Mouse (Mus musculus) CH12.LX (cell line): Measurements from ENCODE around the gene 1700037C18Rik. TPM values are rescaled to one million over a fixed set of nuclear protein-coding genes. Genes with fewer than 3 reads are reported as not detected.

Source experiments
- DNase-seq: peaks from one replicate; pipeline ENCODE4 v3.0.0-alpha.2; 2013; ENCODE audit errors: extremely low read depth
- H3K27ac ChIP-seq: 2 replicates; pipeline ENCODE4 v1.5.1; 2012; ENCODE audit warnings: low read depth, mild to moderate bottlenecking, control low read depth, moderate library complexity; ENCODE audit not compliant: insufficient read depth
- H3K27me3 ChIP-seq: replicated peaks from 2 replicates; pipeline ENCODE3; 2012; ENCODE audit warnings: inconsistent platforms
- H3K36me3 ChIP-seq, 2 experiments: replicated peaks in 1 of 2; 2 replicates each; pipeline versions ENCODE3 to v1.6.1; 2012; ENCODE audit warnings: inconsistent platforms in 1 of 2, low read length in 1 of 2, mild to moderate bottlenecking in 1 of 2, mixed read lengths in 1 of 2, moderate library complexity in 1 of 2; ENCODE audit not compliant: control insufficient read depth in 1 of 2, insufficient read depth in 1 of 2
- H3K4me1 ChIP-seq, 2 experiments: 2 replicates each; pipeline ENCODE4 v1.6.1; 2012; ENCODE audit warnings: inconsistent platforms in 1 of 2, moderate library complexity in 1 of 2; ENCODE audit not compliant: insufficient read depth in 2 of 2, control insufficient read depth in 1 of 2
- H3K4me2 ChIP-seq: 2 replicates; pipeline ENCODE4 v1.6.1; 2012; ENCODE audit warnings: low read depth, mild to moderate bottlenecking, control low read depth; ENCODE audit not compliant: poor library complexity, insufficient read depth, severe bottlenecking
- H3K4me3 ChIP-seq, 3 experiments: fragments of 150-350 bp in 1 of 3; sonication (generic) in 1 of 3; replicated peaks in 1 of 3; 2 replicates each; pipeline versions ENCODE3 to v1.5.1; 2011 to 2012; ENCODE audit warnings: low read depth in 2 of 3, low read length in 2 of 3, mild to moderate bottlenecking in 2 of 3, moderate library complexity in 2 of 3, control low read depth in 1 of 3, improper control_type of control experiment in 1 of 3, inconsistent platforms in 1 of 3, mixed read lengths in 1 of 3; ENCODE audit not compliant: poor library complexity in 1 of 3
- H3K79me2 ChIP-seq: replicated peaks from 2 replicates; pipeline ENCODE4 v1.6.1; 2012; ENCODE audit warnings: mild to moderate bottlenecking, moderate library complexity; ENCODE audit not compliant: control insufficient read depth, poor library complexity, insufficient read depth, severe bottlenecking; ENCODE audit errors: extremely low read depth
- H3K9ac ChIP-seq: 2 replicates; pipeline ENCODE4 v1.6.1; 2012; ENCODE audit warnings: low read depth, mild to moderate bottlenecking, control low read depth, moderate library complexity; ENCODE audit not compliant: insufficient read depth
- H3K9me3 ChIP-seq: replicated peaks from 2 replicates; pipeline ENCODE3; 2012; ENCODE audit warnings: low read length, inconsistent platforms, mixed read lengths
- BHLHE40 ChIP-seq: IDR thresholded peaks from 2 replicates; pipeline ENCODE4 v1.6.1; 2011; ENCODE audit warnings: mild to moderate bottlenecking, low read depth, low read length, improper control_type of control experiment
- CHD1 ChIP-seq: IDR thresholded peaks from 2 replicates; pipeline ENCODE4 v1.6.1; 2012; ENCODE audit warnings: low read depth, low read length, improper control_type of control experiment, inconsistent platforms
- CHD2 ChIP-seq: IDR thresholded peaks from 2 replicates; pipeline ENCODE4 v1.6.1; 2011; ENCODE audit warnings: low read length, improper control_type of control experiment
- E2F4 ChIP-seq: IDR thresholded peaks from 2 replicates; pipeline ENCODE4 v1.6.1; 2011; ENCODE audit warnings: low read depth, low read length, improper control_type of control experiment; ENCODE audit not compliant: insufficient replicate concordance
- EP300 ChIP-seq: IDR thresholded peaks from 2 replicates; pipeline ENCODE4 v1.6.1; 2011; ENCODE audit warnings: low read length, improper control_type of control experiment
- HCFC1 ChIP-seq: IDR thresholded peaks from 2 replicates; pipeline ENCODE4 v1.6.1; 2012; ENCODE audit warnings: low read depth, mild to moderate bottlenecking, inconsistent platforms, low read length, improper control_type of control experiment
- IRF4 ChIP-seq: IDR thresholded peaks from 2 replicates; pipeline ENCODE4 v1.6.1; 2014; ENCODE audit warnings: low read depth, mild to moderate bottlenecking, inconsistent platforms, low read length, improper control_type of control experiment
- KAT2A ChIP-seq: IDR thresholded peaks from 2 replicates; pipeline ENCODE4 v1.6.1; 2012; ENCODE audit warnings: low read length, improper control_type of control experiment, inconsistent platforms; ENCODE audit not compliant: insufficient replicate concordance
- MAFK ChIP-seq: IDR thresholded peaks from 2 replicates; pipeline ENCODE4 v1.6.1; 2011; ENCODE audit warnings: low read length, improper control_type of control experiment; ENCODE audit not compliant: insufficient replicate concordance
- MAX ChIP-seq: IDR thresholded peaks from 2 replicates; pipeline ENCODE4 v1.6.1; 2011; ENCODE audit warnings: low read length, improper control_type of control experiment
- MEF2A ChIP-seq: IDR thresholded peaks from 2 replicates; pipeline ENCODE4 v1.6.1; 2014; ENCODE audit warnings: low read depth, mild to moderate bottlenecking, inconsistent platforms, low read length, improper control_type of control experiment, borderline replicate concordance
- PAX5 ChIP-seq: IDR thresholded peaks from 2 replicates; pipeline ENCODE4 v1.6.1; 2012; ENCODE audit warnings: low read length, inconsistent platforms, mixed read lengths
- POLR2A ChIP-seq: IDR thresholded peaks from 2 replicates; pipeline ENCODE4 v1.6.1; 2011; ENCODE audit warnings: low read depth, mild to moderate bottlenecking, improper control_type of control experiment, low read length
- POLR2AphosphoS2 ChIP-seq: IDR thresholded peaks from 2 replicates; pipeline ENCODE4 v1.6.1; 2011; ENCODE audit warnings: low read depth, low read length, improper control_type of control experiment
- RAD21 ChIP-seq: IDR thresholded peaks from 2 replicates; pipeline ENCODE4 v1.6.1; 2011; ENCODE audit warnings: low read depth, mild to moderate bottlenecking, low read length, improper control_type of control experiment, moderate library complexity
- SMC3 ChIP-seq: IDR thresholded peaks from 2 replicates; pipeline ENCODE4 v1.6.1; 2011; ENCODE audit warnings: low read depth, low read length, improper control_type of control experiment
- TCF12 ChIP-seq: IDR thresholded peaks from 2 replicates; pipeline ENCODE4 v1.6.1; 2014; ENCODE audit warnings: low read depth, mild to moderate bottlenecking, inconsistent platforms, low read length, improper control_type of control experiment
- USF2 ChIP-seq: conservative IDR thresholded peaks from 2 replicates; pipeline ENCODE4 v1.6.1; 2011; ENCODE audit warnings: low read depth, low read length, improper control_type of control experiment
- ZKSCAN1 ChIP-seq: IDR thresholded peaks from 2 replicates; pipeline ENCODE4 v1.6.1; 2012; ENCODE audit warnings: low read depth, inconsistent platforms, low read length, improper control_type of control experiment, borderline replicate concordance
- ZNF384 ChIP-seq: IDR thresholded peaks from 2 replicates; pipeline ENCODE4 v1.6.1; 2012; ENCODE audit warnings: low read depth, low read length, improper control_type of control experiment, inconsistent platforms
- dilution Hi-C: fragments of 300-500 bp; cut with MboI; formaldehyde crosslinking; loops from 2 replicates; pipeline ENCODE4 v1.14.3; 2020; ENCODE audit warnings: low sequenced_read_pairs; ENCODE audit not compliant: extremely low pct_unique_long_range_greater_than_20kb, extremely low pct_ligation_motif_present
- in situ Hi-C: fragments of 300-500 bp; cut with MboI; formaldehyde crosslinking; loops from 3 replicates; pipeline ENCODE4 v1.14.3; 2019; ENCODE audit warnings: low sequenced_read_pairs, low pct_ligation_motif_present, low pct_unique_long_range_greater_than_20kb, mixed read lengths
- polyA plus RNA-seq: library from polyadenylated mRNA; unstranded; fragments of >175 nt; gene quantifications from 2 replicates; pipeline ENCODE4 v1.2.1, GENCODE M21; 2012; ENCODE audit warnings: low read depth; ENCODE audit not compliant: insufficient read length
- total RNA-seq, 2 experiments: library from RNA; depleted of rRNA; stranded (reverse); fragments of 300-350 nt in 1 of 2; fragments of >200 nt in 1 of 2; gene quantifications; 2 replicates each; pipeline ENCODE4 v1.2.3; 2012 to 2014

Gene 1700037C18Rik
- total and polyA plus RNA-seq, 3 experiments = 11.9 to 18.1 (median 14.7) TPM

DNA sequence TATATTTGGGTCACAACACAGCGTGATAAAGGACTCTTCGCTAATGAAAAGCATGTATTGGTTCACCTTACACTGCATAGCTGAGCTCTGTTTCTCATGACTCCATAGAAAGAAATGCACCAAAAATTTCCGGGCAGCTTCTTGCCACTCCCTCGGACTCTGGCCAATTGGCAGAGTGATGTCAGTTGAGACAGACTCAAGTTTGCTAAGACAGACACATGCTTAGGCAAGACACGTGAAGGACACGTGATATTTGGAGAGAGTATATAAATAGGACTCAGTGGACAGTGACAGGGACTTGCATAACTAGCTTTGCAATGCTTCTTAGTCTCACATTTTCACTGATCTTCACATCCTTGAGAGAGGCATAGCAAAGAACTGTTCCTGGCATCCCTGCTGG is 47.9 kb upstream of the 1700037C18Rik start:
- dilution Hi-C loops (no loop called here), in situ Hi-C loops (no loop called here)
- peak; percentile 40; the same call in 1 of the 2 replicates for TF ChIP-seq BHLHE40
- no peak for TF ChIP-seq EP300
- no peak overlapping the region for H3K9ac ChIP-seq
- H3K4me1 ChIP-seq = peaks cover 0 to 5% of the 10 kb centered on the region in 2 experiments; a peak in 2 of 4 replicates
- no peak overlapping the region for H3K4me3 ChIP-seq
- H3K9me3 ChIP-seq = no peaks in the 10 kb centered on the region
- no peak for DNase-seq
- no peaks in the 10 kb centered on the region for H3K79me2 ChIP-seq
- no peak overlapping the region for H3K27ac ChIP-seq
- H3K36me3 ChIP-seq = no peaks in the 10 kb centered on the region
- no peaks in the 10 kb centered on the region for H3K27me3 ChIP-seq
- no peak overlapping the region for H3K4me2 ChIP-seq

DNA sequence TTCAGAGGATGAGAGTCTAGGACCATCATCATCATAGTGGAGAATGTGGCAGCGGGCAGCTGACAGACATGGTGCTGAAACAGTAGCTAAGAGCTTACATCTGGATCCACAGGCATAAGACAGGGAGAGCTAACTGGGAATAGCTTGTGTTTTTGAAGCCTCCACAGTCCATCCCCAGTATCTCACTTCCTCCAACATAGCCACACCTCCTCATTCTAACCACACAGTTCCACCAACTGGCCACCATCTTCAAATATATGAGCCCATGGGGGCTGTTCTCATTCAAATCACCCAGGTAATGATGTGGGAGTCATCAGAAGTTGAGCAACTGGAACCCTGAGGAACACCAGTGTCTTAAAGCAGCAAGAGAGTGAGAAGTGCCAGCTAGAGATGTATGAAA is 42.7 kb upstream of the 1700037C18Rik start:
- Histone ChIP-seq H3K27me3 (no peaks in the 10 kb centered on the region), H3K9me3 (no peaks in the 10 kb centered on the region), H3K4me2 (no peak overlapping the region), H3K36me3 (peaks cover 0 to 22% of the 10 kb centered on the region in 2 experiments), H3K9ac (no peak overlapping the region), H3K27ac (no peak overlapping the region), H3K4me3 (no peak overlapping the region), H3K79me2 (no peaks in the 10 kb centered on the region), H3K4me1 (peaks cover 0 to 10% of the 10 kb centered on the region in 2 experiments; a peak in 2 of 4 replicates)
- TF ChIP-seq MEF2A (no peak), EP300 (no peak), MAX (no peak), CHD1 (no peak), PAX5 (no peak), TCF12 (no peak), ZNF384 (no peak), POLR2AphosphoS2 (no peak), MAFK (no peak), ZKSCAN1 (no peak), E2F4 (no peak), SMC3 (no peak), IRF4 (no peak), HCFC1 (no peak), POLR2A (no peak), USF2 (no peak), KAT2A (no peak), CHD2 (no peak), RAD21 (no peak)
- dilution Hi-C loops (no loop called here), in situ Hi-C loops (no loop called here)
- DNase-seq = peak; percentile 24
